Mouse (Mus musculus): ENCODE measurements around the gene Arl4a. TPM values are rescaled to one million over a fixed set of nuclear protein-coding genes. Genes with fewer than 3 reads are reported as not detected.
A peak's percentile ranks its signal among the peaks of the same experiment; 100 is the strongest.

Gene Arl4a
- 100 to 1,000 TPM in 1 of 2 experiments, 10 to 100 TPM in 1; 77.2 to 124 TPM for total RNA-seq (2021)
- long read RNA-seq, experiment 1, transcript Arl4a-205 (2 exons, 3,710 nt): major isoform, 49 of 87 reads
- long read RNA-seq, experiment 1, transcript Arl4a-201 (2 exons, 1,200 nt): minor isoform, 33 of 87 reads
- long read RNA-seq, experiment 1, partial matches to known transcripts: 0 of 87 reads
- long read RNA-seq, experiment 1, other reads (novel, unspliced or antisense): 5 of 87 reads
- long read RNA-seq, experiment 2, transcript Arl4a-201 (2 exons, 1,200 nt): major isoform, 60 of 118 reads
- long read RNA-seq, experiment 2, transcript Arl4a-205 (2 exons, 3,710 nt): minor isoform, 55 of 118 reads
- long read RNA-seq, experiment 2, partial matches to known transcripts: 2 of 118 reads
- long read RNA-seq, experiment 2, other reads (novel, unspliced or antisense): 1 of 118 reads

DNA sequence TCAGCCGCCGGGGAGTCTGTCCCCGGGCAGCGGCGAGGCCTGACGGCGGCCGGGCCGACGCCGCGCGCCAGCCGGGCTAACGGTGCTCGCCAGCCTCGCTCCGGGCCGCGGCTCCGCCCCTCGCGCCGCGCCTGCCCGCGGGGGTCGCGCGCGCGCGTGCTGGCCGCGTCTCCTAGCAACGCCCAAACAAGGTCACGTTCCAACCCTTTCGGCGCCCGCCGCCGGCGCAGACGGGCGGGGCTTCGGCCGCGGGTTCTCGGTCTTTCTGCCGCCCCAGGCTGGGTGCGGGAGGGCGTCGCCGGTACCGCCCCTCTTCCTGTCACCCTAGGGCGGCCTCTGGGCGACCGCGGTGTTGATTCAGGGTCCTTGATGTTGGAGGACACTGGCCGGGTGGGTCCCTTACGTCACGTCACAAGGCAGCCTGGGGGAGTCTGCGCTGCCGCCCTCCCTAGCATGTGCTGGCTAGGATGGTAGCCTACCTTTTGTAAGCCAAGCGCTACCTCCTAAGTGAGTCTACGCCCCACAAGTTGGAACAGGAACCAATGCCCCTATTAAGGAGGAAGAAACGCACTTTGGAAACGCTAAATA lies at the start of gene Arl4a:
Gene Arl4a, minus strand, starts transcription at position 150 of the 588 bp plus-strand sequence.
- DNase-seq (ENCODE audit: low spot score in 2 of 2): peak; percentile 89 to 92

GRCm38 (mm10) chr12:40085731-40086322 lies 48.0 kb upstream of the Arl4a start:
- DNase-seq (ENCODE audit: low spot score in 2 of 2): no peak

DNA sequence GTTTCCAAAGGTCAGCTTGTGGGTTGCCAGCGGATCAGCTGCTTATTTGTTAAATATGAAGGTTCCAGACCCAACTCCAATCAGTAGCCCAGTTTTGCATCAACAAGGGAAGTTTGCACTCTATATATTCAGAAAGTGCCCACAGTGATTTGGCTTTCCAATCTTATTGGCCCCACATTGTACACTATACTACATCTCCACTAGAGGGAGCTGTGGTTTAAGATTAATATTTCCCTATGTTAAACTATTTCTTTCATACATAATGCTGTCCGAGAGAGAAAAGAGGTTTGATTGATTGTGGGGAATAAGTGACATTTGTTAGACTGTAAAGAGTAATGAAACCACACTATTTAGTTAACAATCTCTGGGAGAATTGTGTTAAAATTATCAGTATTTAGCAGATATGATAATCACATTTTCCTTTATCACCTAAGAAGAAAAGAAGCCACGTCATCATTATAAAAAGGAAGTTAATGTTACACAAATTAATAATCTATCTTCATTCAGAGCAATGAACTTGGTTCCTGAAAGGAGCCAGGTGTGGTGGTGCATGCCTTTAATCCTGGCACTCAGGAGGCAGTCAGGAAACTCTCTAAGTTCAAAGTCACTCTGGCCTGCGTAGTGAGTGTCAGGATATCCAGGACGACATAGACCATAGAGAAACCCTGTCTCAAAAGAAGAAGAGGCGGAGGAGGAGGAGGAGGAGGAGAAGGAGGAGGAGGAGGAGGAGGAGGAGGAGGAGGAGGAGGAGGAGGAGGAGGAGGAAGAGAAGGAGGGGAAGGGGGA lies 44.8 kb upstream of the Arl4a start:
- DNase-seq (ENCODE audit: low spot score in 2 of 2): no peak

- DNase-seq (ENCODE audit: low spot score in 2 of 2): no peak
These were observed 44.2 kb upstream of the Arl4a start for GRCm38 (mm10) chr12:40082048-40082447.

DNA sequence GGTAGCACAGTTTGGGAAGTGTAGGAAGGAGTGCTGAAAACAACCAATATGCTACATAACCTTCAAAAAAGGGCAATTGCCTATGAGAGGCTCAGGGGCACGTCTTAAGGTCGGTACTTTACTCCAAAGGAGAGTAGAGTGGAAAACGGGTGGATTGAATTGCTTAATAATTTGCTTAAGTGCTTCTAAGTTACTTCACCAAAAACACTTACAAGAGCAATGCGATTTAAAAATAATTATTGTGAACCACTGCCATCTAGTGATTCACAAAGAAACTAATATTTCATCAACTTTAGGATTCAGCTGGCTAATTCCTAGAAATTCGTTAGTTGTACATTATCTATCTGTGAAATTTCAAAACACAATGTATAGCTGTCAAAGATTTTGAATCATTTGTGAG lies 35.8 kb upstream of the Arl4a start:
- no peak for DNase-seq (ENCODE audit: low spot score in 2 of 2)

GRCm38 (mm10) chr12:40047024-40047423 lies 9.2 kb upstream of the Arl4a start:
- no peak for DNase-seq (ENCODE audit: low spot score in 2 of 2)

DNA sequence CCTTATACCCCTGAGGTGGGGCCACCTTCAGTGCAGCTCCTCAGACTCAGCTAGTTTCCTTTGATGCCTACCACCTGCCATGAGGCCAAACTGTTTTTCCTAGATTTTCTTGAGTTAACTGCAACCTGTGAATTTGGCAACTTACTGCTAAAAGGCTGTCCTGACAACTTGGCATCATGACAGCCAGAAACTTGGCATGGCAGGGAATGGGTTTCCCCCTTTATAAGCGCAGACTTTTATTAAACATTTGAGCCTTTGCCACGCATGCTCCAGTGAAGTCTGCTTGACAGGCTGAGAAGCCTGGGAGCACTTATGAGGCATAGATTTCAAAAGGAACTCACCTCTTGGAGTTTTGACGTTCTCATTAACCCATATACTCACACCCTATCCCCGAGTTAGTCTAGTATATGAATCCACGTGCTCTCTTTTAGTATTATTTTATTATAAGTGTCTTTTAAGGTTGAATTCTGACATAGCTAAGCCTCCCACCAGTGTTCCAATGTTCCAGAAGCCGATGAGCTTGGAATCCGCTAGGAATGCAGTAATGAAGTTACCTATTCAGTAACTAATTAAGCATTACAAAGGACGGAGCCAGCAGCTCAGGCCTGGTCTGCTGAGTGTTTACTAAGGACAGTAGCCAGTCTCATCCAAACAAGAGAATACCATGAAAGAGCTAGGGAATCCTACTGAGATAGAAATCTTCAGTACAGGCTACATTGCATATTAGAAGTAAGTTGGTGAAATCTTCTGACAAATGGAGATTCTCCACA lies 6.2 kb upstream of the Arl4a start:
- DNase-seq (ENCODE audit: low spot score in 2 of 2): no peak

DNA sequence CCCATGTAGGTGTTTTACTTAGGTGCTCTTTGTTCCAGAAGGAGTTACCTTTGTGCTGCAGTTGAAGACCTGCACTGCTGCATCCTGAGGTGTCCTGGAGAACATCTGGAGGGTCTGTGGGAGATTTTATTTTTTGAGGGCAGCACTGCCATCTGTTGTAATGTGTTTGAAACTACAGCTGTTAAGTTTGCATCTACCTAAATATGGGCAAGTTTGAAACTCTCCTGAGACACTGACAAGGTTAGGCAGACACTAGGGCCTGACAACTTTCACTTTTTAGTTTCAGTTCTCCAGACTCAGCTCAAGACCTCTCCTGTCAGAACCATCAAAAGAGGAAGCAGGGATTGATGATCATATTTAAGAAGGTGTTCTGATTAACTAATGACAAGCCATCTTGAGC lies 2.2 kb upstream of the Arl4a start:
- DNase-seq (ENCODE audit: low spot score in 2 of 2): peak in 1 of 2 experiments; percentile 24

DNA sequence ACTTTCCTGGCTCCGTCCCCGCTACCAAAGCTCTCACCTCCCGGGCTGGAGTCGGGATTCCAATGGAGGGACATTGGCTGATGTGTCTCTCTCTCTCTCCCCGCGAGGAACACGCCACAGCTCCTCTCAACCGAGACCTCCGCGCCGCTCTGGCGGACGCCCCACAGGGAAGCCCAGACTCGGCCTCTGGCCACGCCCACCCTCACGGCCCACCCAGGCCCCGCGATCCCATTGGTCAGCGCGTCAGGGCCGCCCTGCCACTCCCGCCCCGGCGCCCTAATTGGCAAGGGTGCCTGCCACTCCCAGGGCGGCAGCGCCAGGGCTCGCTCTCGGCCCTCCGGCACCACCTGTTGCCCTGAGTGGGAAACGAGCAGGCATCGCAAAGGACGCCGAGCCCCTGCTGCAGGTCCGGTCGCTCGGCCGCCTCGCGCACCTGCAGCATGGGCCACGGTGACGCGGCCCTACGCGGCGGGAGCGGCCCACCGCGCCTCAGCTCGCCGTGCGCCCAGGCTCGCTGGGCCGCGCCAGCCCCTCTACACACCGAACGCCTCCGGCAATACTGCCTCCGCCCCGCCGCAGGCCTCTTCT lies 505 bp downstream of the Arl4a start:
- peak; percentile 98 to 99 for DNase-seq (ENCODE audit: low spot score in 2 of 2)

DNA sequence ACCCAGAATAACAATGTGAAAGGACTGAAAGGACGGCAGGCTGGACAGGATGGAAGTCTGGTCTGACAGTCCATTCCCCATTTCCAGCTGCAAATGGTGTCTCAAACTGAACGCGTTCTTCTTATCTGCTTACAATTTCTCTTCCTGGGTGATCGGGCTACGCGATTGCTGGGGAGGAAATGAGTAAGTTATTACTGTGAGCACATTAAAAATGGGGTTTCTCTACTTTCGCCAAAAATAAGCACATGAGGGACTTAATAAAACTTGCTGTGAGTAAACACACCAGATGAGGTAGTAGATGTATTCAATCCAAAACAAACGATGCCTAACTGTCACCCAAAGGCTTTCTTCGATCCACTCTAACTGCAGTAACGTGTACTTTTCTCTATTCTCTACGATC lies 1.2 kb downstream of the Arl4a start:
- DNase-seq (ENCODE audit: low spot score in 2 of 2): no peak

GRCm38 (mm10) chr12:40035506-40035905 lies 2.3 kb downstream of the Arl4a start:
- no peak for DNase-seq (ENCODE audit: low spot score in 2 of 2)

- no peak for DNase-seq (ENCODE audit: low spot score in 2 of 2)
These were observed 8.6 kb downstream of the Arl4a start for GRCm38 (mm10) chr12:40029201-40029600.

DNA sequence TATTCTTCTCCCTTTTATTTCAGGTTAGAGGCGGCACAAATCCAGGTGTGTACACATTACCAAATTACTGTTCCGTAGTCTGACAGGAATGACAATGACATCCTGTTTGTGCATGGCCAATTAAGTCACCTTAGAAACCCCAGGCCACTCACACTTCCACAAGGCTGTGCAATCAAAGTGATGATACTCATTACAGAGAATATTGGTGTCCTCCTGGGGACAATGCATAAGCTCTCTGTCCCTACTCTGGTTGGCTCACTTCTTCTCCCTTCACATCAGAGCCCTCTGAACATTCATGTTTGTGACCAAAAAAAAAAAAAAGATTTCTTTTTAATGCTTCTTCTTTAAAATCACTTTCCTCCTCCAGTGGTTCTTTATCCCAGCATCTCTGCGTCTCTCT lies 10.0 kb downstream of the Arl4a start:
- no peak for DNase-seq (ENCODE audit: low spot score in 2 of 2)

- DNase-seq (ENCODE audit: low spot score in 2 of 2): no peak
These were observed 10.4 kb downstream of the Arl4a start for GRCm38 (mm10) chr12:40027444-40027843.

- DNase-seq (ENCODE audit: low spot score in 2 of 2): no peak
These were observed 13.9 kb downstream of the Arl4a start for GRCm38 (mm10) chr12:40023918-40024317.

- no peak for DNase-seq (ENCODE audit: low spot score in 2 of 2)
These were observed 14.7 kb downstream of the Arl4a start for GRCm38 (mm10) chr12:40023014-40023642.

DNA sequence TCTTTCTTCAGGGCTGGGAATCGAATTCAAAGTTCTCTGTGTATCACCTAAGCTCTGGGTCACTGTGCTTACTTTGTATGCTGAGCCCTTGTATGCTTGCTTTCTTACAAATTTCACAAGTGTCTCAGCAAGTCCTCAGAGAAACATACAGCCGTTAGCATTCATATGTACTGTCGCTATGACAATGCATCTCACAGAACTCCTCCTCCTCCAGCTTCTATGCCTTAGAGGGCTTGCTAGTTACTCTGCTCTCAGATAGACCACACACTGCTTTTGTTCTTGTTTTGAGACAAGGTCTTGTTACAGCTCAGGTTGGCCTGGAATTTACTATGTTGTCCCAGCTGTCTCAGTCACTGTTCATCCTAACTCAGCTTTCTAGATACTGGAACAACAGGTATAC lies 15.5 kb downstream of the Arl4a start:
- no peak for DNase-seq (ENCODE audit: low spot score in 2 of 2)

GRCm38 (mm10) chr12:40017955-40018505 lies 19.8 kb downstream of the Arl4a start:
- no peak for DNase-seq (ENCODE audit: low spot score in 2 of 2)

GRCm38 (mm10) chr12:40016648-40017460 lies 21.0 kb downstream of the Arl4a start:
- DNase-seq (ENCODE audit: low spot score in 2 of 2): peak; percentile 23 to 39

Data from adrenal gland, adult 18-20 months (tissue).